Mouse (Mus musculus) liver, embryonic 11.5 days (tissue): Measurements from ENCODE around the gene Hsd3b7. TPM values are rescaled to one million over a fixed set of nuclear protein-coding genes. Genes with fewer than 3 reads are reported as not detected.

ENCODE experiments used
- ATAC-seq: fragments of 200-750 bp; cut with Nextera tagmentation; replicated peaks from 2 replicates; pipeline ENCODE4 v1.8.0; 2017; ENCODE audit warnings: moderate number of reproducible peaks, mild to moderate bottlenecking, moderate TSS enrichment, moderate library complexity; ENCODE audit not compliant: low FRiP score
- DNase-seq: peaks from one replicate; pipeline ENCODE4 v3.0.0-alpha.2; 2017; ENCODE audit warnings: low spot score
- H3K27ac ChIP-seq: fragments of 300-500 bp; sonication (generic); 2 replicates; pipeline ENCODE4 v1.5.1; 2014; ENCODE audit warnings: mild to moderate bottlenecking, low read depth, low read length, control low read depth
- H3K27me3 ChIP-seq: fragments of 300-500 bp; sonication (generic); replicated peaks from 2 replicates; pipeline ENCODE4 v1.6.1; 2014; ENCODE audit warnings: low read length, mixed read lengths; ENCODE audit not compliant: control insufficient read depth, insufficient read depth
- H3K36me3 ChIP-seq: fragments of 300-500 bp; sonication (generic); 2 replicates; pipeline ENCODE4 v1.6.1; 2014; ENCODE audit warnings: mild to moderate bottlenecking, low read length, moderate library complexity, mixed read lengths; ENCODE audit not compliant: control insufficient read depth, insufficient read depth
- H3K4me1 ChIP-seq: fragments of 300-500 bp; sonication (generic); replicated peaks from 2 replicates; pipeline ENCODE4 v1.6.1; 2014; ENCODE audit warnings: low read length, mixed read lengths; ENCODE audit not compliant: control insufficient read depth, insufficient read depth
- H3K4me2 ChIP-seq: fragments of 300-500 bp; sonication (generic); 2 replicates; pipeline ENCODE4 v1.6.1; 2014; ENCODE audit warnings: mild to moderate bottlenecking, control low read depth, moderate library complexity
- H3K4me3 ChIP-seq: fragments of 300-500 bp; sonication (generic); 2 replicates; pipeline ENCODE4 v1.5.1; 2014; ENCODE audit warnings: low read depth, low read length, control low read depth
- H3K9ac ChIP-seq: fragments of 300-500 bp; sonication (generic); 2 replicates; pipeline ENCODE4 v1.6.1; 2014; ENCODE audit warnings: low read depth, low read length, control low read depth
- H3K9me3 ChIP-seq: fragments of 300-500 bp; sonication (generic); 2 replicates; pipeline ENCODE4 v1.6.1; 2016; ENCODE audit warnings: low read length, inconsistent platforms, mixed read lengths; ENCODE audit not compliant: control insufficient read depth
- WGBS: fragments of 180-500 bp; shearing (Covaris S2); extraction: QIAGEN DNeasy Blood & Tissue Kit; methylation state at CpG from one replicate; pipeline ENCODE4 v1.1.7; 2014; 5-methylcytosine and 5-hydroxymethylcytosine counted together
- polyA plus RNA-seq: library from polyadenylated mRNA; unstranded; fragments of >200 nt; fragmentation: Nextera tagmentation; extraction: Ambion mirVana; gene quantifications from 2 replicates; pipeline ENCODE4 v1.2.1, GENCODE M21; 2014

The Hsd3b7 gene
- 31.4 and 32.4 TPM in 2 replicates for polyA plus RNA-seq

DNA sequence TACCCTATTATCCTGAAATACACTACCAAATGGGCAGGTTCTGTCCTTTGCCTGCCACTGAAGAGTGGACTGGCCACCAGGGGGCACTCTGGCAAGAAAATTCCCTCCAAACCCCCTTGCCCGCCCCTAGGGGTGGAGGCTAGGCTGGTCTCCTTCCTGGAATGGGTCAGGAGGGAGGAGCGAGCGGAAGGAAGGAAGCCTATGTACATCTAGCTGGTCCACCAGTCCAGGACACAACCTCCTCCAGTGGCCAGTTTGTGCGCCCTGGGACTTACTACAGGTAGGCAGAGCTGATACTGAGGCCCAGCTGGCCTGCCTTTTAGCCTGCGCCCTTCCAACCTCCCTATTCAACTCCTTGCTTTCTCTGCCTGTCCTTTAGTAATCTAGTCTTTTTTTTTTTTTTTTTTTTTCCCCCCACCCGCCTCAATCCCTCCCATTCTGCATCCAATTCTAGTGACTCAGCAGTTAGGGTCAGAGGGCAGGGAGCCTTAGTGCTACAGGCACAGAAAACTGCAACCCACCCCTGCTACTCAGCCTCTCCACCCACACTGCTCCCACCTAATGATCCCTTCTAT lies at the start of gene Hsd3b7:
Gene Hsd3b7, plus strand, starts transcription at position 170 of the 575 bp plus-strand sequence.
- WGBS, result 31% methylated on average over 6 of the region's 6 CpGs
- ATAC-seq (peak; percentile 54), DNase-seq (peak; percentile 89)
- Histone ChIP-seq H3K36me3 (peaks cover 46% of the 10 kb centered on the region), H3K27ac (peak within 1 kb of the TSS; percentile 53; the same call in 1 of the 2 replicates), H3K4me1 (peaks cover 15% of the 10 kb centered on the region), H3K27me3 (no peaks in the 10 kb centered on the region), H3K4me3 (peak within 1 kb of the TSS; percentile 29), H3K9ac (peak within 1 kb of the TSS; percentile 50), H3K9me3 (no peaks in the 10 kb centered on the region), H3K4me2 (peak within 1 kb of the TSS; percentile 62)

DNA sequence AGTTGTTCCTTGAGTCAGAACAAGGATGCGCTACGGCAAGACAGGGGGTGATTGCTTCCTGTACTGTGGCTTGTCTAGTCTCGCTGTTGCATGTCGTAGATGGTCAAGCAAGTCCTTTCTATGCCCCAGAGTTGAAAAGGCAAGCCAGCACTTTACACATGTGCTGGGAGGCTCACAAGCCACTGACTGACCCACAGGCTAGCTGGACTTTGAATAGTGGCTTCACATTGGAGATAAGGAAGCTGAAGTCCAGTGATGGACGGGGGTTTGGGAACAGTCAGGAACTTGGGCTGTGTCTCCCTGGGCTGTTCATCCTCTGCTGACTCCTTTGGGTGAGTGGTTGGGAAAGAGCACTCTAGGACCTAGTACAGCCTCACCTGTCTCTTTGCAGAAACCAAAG lies 48.8 kb upstream of the Hsd3b7 start:
- 87% methylated on average over 5 of the region's 5 CpGs for WGBS
- no peaks in the 10 kb centered on the region for H3K27me3 ChIP-seq

DNA sequence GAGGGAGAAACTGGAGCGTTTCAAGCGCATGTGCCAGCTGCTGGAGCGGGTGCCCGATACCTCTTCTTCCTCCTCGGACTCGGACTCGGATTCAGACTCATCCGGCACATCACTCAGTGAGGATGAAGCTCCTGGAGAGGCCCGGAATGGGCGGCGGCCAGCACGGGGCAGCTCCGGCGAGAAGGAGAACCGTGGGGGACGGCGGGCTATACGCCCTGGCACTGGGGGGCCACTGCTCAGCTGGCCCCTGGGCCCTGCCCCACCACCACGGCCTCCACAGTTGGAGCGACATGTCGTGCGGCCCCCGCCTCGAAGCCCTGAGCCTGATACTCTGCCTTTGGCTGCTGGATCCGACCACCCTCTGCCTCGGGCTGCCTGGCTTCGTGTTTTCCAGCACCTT lies 48.3 kb upstream of the Hsd3b7 start:
- no peaks in the 10 kb centered on the region for H3K4me1 ChIP-seq
- H3K36me3 ChIP-seq, result peaks cover 33% of the 10 kb centered on the region
- H3K4me2 ChIP-seq, result no peak overlapping the region
- ATAC-seq (no peak), DNase-seq (no peak)
- H3K4me3 ChIP-seq, result no peak overlapping the region
- WGBS, result 92% methylated on average over 27 of the region's 27 CpGs
- no peak overlapping the region for H3K9ac ChIP-seq
- H3K27me3 ChIP-seq, result no peaks in the 10 kb centered on the region
- H3K9me3 ChIP-seq, result no peaks in the 10 kb centered on the region
- H3K27ac ChIP-seq, result no peak overlapping the region

More for the DNA sequence above, 48.8 kb upstream of the Hsd3b7 start:
- no peak overlapping the region for H3K4me3 ChIP-seq
- H3K27ac ChIP-seq, result no peak overlapping the region
- no peaks in the 10 kb centered on the region for H3K9me3 ChIP-seq
- no peak overlapping the region for H3K9ac ChIP-seq
- H3K36me3 ChIP-seq, result peaks cover 28% of the 10 kb centered on the region
- ATAC-seq (no peak), DNase-seq (no peak)
- peaks cover 3% of the 10 kb centered on the region; the same call in 1 of the 2 replicates for H3K4me1 ChIP-seq
- H3K4me2 ChIP-seq, result no peak overlapping the region

DNA sequence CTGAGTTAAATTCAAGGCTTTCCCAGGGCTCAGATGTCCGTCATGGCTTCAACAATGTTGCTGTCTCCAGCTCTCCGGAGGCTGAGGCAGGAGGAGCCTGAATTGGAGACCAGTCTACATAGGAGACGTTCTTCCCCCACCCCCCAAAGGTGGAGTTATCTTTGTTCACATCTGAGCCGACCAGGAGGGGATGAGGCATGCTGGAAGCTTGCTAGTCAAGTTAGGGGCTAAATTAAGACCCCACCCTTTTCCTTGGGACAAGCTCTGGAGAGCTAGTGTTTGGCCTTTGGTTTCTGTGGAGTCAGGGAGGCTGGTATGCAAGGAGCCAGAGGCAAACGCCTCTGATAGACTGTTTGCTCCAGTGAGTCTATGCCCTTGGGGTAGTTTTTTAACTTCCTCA lies 47.2 kb upstream of the Hsd3b7 start:
- peaks cover 41% of the 10 kb centered on the region for H3K36me3 ChIP-seq
- no peak overlapping the region for H3K4me3 ChIP-seq
- H3K4me1 ChIP-seq, result no peaks in the 10 kb centered on the region
- H3K27me3 ChIP-seq, result no peaks in the 10 kb centered on the region
- H3K9me3 ChIP-seq, result no peaks in the 10 kb centered on the region
- no peak overlapping the region for H3K27ac ChIP-seq
- 69% methylated on average over 5 of the region's 5 CpGs for WGBS
- H3K9ac ChIP-seq, result no peak overlapping the region
- no peak for ATAC-seq
- no peak for DNase-seq
- H3K4me2 ChIP-seq, result no peak overlapping the region

DNA sequence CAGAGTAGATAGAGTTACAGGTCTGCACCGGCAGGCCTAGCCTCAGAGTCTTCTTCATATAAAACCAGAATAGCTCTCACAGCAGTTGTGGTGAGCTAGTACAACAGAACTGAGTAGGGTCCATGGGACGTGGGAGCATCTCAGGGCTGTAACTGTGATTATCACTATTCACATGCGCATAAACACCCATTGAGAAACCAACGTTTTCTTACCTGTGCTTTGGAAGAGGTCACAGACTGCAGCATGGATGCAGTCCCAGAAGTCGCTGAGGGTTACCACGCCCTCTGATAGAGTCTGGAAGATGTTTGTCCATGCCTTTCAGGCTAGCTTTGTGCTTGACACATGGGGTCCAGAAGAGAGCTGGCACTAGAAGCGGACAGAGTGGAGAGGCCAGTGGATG lies 46.7 kb upstream of the Hsd3b7 start:
- no peaks in the 10 kb centered on the region for H3K4me1 ChIP-seq
- no peak overlapping the region for H3K27ac ChIP-seq
- no peak overlapping the region for H3K4me3 ChIP-seq
- no peak overlapping the region for H3K9ac ChIP-seq
- peaks cover 44% of the 10 kb centered on the region for H3K36me3 ChIP-seq
- H3K4me2 ChIP-seq, result no peak overlapping the region
- ATAC-seq, result no peak
- no peaks in the 10 kb centered on the region for H3K27me3 ChIP-seq
- DNase-seq, result no peak
- 85% methylated on average over 7 of the region's 7 CpGs for WGBS
- no peaks in the 10 kb centered on the region for H3K9me3 ChIP-seq

DNA sequence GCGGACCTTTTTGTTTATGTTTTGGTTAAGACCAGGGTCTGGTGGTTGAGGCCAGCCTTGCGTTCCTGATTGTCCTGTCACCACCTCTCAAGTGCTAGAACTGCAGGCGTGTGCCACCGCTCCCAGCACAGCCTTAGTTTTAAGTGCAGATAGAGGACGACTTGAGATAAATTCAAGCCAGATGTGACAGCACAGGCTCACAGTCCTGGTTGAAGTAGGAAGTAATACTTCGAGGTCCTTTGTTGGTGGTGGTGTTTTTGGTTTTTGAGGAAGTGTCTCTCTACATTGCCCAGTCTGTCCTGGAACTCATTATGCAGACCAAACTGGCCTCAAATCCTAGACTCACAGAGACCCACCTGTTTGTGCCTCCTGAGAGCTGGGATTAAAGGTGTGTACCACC lies 40.7 kb upstream of the Hsd3b7 start:
- ATAC-seq, result no peak
- no peak overlapping the region for H3K9ac ChIP-seq

DNA sequence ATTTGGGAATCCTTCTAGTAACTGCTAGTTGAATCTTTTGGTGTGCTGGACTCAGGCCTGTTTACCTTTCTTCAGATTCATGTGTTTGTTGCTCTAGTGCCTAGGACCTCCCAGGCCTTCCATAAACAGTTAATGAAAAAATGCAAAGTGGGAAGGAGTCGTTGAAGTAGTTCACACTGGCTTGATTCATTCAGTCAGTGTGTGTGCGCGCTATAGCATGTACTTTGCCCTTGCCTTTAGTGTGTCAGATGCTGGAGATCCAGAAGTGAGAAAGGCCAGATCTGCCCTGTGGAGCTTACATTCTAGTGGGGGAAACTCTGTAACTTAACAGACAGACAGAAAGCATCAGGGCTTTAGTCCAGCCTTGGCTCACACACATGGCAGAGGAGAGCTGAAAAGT lies 39.9 kb upstream of the Hsd3b7 start:
- H3K9ac ChIP-seq, result no peak overlapping the region
- no peaks in the 10 kb centered on the region for H3K27me3 ChIP-seq
- H3K4me3 ChIP-seq, result no peak overlapping the region
- 82% methylated on average over 3 of the region's 3 CpGs for WGBS
- no peak overlapping the region for H3K27ac ChIP-seq
- no peaks in the 10 kb centered on the region for H3K9me3 ChIP-seq
- ATAC-seq, result no peak
- H3K4me2 ChIP-seq, result no peak overlapping the region
- peaks cover 29% of the 10 kb centered on the region for H3K36me3 ChIP-seq
- DNase-seq, result no peak
- H3K4me1 ChIP-seq, result no peaks in the 10 kb centered on the region; the same call in 1 of the 2 replicates

More for the DNA sequence above, 40.7 kb upstream of the Hsd3b7 start:
- H3K27me3 ChIP-seq, result no peaks in the 10 kb centered on the region
- H3K4me1 ChIP-seq, result no peaks in the 10 kb centered on the region; the same call in 1 of the 2 replicates
- no peak overlapping the region for H3K27ac ChIP-seq
- no peak overlapping the region for H3K4me3 ChIP-seq
- no peak overlapping the region for H3K4me2 ChIP-seq
- peaks cover 24% of the 10 kb centered on the region for H3K36me3 ChIP-seq
- 21% methylated on average over 6 of the region's 6 CpGs for WGBS
- DNase-seq, result no peak
- H3K9me3 ChIP-seq, result no peaks in the 10 kb centered on the region

DNA sequence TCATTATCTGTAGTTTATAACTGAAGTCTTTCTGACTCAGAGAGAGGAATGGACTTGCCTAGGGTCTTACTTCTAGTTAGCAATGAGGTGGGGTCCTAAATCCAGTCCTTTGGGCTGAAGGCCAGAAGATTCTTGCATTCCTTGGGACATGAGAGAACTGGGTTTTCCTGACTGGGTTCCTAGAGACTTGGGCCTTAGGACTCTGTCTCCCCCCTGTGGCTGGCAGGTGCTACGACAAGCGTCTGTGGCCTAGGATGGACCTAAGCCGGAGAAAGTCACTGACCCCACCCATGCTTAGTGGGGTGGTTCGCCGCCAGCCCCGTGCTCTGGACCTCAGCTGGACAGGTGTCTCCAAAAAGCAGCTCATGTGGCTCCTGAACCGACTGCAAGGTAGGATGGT lies 39.4 kb upstream of the Hsd3b7 start:
- Histone ChIP-seq H3K4me1 (no peaks in the 10 kb centered on the region; the same call in 1 of the 2 replicates), H3K9ac (no peak overlapping the region), H3K36me3 (peaks cover 27% of the 10 kb centered on the region), H3K9me3 (no peaks in the 10 kb centered on the region), H3K27me3 (no peaks in the 10 kb centered on the region), H3K4me3 (no peak overlapping the region), H3K27ac (no peak overlapping the region), H3K4me2 (no peak overlapping the region)
- DNase-seq, result no peak
- ATAC-seq, result 0 out of 2 replicates have a peak, but pooled peaks have one; percentile 45
- 27% methylated on average over 7 of the region's 7 CpGs for WGBS

DNA sequence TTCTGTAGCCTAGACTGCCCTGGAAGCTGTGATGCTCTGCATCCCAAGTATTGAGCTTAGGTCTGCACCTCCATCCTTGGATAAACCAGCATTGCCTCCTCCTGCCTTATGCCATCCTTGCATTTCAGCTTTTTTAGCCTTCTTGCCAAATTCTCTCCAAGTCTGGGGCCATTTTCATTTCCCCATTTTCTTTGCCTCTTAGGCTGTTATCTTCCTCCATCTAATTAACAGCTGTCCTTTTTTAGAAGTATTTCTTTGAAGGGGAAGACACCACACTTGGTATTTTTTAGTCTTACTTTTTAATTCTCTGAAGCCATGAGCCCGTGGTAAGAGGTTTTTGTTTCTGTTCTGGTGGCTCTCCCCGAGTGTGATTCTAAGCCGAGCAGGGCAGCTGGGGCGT lies 36.8 kb upstream of the Hsd3b7 start:
- 89% methylated on average over 4 of the region's 4 CpGs for WGBS
- H3K27ac ChIP-seq, result no peak overlapping the region
- H3K36me3 ChIP-seq, result peaks cover 13% of the 10 kb centered on the region; the same call in 1 of the 2 replicates
- peaks cover 15% of the 10 kb centered on the region for H3K4me1 ChIP-seq
- H3K9me3 ChIP-seq, result no peaks in the 10 kb centered on the region
- no peak for ATAC-seq
- no peak overlapping the region for H3K9ac ChIP-seq
- no peaks in the 10 kb centered on the region for H3K27me3 ChIP-seq
- no peak overlapping the region for H3K4me2 ChIP-seq
- no peak overlapping the region for H3K4me3 ChIP-seq
- no peak for DNase-seq
